Mouse (Mus musculus) T-helper 17 cell (primary cell): ENCODE measurements at regions not wholly inside any gene's neighbourhood (a gene's known extent, or its start where the extent isn't known, plus 50 kb on each side); places are given as distances from the start of the nearest gene placed in this dataset.

Experiments
- in situ Hi-C, 2 experiments: fragments of 300-600 bp; cut with MboI, MseI; formaldehyde crosslinking; loops; 1 replicate in 1 of 2; 2 replicates in 1 of 2; pipeline ENCODE4 v1.15.1; 2025; ENCODE audit warnings: high pct_unique_total_duplicates in 2 of 2

DNA sequence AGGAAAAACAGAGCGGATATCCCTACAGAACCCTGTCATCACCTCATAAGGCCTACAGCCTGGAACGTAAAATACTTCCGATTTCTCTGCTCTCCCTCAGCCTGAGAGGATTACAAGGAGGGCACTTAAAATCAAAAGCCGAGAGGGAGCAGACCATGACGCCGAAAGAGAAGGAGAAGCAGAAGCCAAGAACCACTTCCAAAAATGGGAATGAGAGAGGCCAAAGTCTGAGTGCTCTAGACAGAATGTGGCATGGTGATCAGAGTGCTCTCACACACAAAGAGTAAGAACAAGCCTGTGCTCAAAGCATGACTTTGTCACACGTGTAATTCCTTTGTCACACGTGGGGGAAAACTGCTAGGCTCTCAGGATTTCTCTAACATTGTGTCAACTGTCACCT, 125.9 kb downstream of the Hlx start:
- in situ Hi-C loops, result no loop called here

DNA sequence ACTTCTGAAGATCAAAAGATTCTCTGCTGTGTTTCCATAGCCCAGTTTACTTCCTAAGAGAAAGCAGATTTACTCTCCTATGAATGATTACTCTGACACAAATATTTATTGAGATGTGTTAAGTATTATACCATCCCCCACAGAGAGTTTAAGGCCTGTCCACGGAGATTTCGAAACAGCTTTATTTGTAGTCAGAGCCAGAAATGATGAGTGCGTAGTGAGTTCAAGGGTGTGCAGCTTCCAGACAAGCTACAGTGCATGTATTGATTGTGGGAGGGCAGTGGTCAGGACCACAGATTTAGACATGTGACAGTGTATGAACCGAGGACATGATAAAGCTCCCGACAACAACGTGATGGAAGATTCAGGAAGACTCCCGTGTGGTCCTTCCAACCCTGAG, 126.8 kb downstream of the Hlx start:
- in situ Hi-C loops, result no loop called here

DNA sequence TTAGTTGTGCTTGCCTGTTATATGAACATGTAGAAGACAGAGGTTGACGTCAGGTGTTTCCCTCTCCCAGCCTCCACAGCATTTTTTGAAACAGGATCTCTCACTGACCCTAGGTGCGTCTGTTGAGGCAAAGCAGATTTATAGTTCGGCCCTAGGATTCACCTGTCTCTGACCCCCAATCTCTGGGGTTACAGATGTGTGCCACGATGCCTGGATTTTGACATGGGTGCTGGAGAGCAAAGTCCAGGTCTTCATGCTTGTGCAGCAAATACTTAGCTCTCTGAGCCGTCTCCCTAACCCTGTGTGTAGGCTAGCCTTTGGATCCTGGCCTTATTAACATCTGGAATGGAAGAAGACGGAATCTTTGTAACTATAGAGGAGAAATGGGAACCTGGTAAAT, 129.3 kb downstream of the Hlx start:
- in situ Hi-C loops, result no loop called here

DNA sequence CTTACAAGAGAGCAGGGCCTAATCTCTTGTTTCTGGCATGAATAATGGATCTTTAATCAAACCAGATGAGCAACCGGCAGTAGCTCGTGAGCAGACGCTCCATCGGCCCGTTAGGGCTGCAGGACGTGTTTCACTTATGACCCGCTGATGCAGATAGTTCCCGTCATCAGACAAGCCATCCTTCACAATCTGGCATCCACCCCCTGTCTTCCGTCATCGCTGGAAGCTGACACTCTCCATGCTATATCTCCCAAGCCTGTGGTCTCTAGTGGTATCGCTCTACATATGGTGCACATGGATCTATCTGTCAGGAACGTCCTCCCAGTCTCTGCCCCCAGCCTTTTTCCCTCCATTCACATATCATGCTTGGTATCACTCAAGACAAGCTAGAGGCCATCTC, 137.0 kb downstream of the Hlx start:
- in situ Hi-C loops, result no loop called here

DNA sequence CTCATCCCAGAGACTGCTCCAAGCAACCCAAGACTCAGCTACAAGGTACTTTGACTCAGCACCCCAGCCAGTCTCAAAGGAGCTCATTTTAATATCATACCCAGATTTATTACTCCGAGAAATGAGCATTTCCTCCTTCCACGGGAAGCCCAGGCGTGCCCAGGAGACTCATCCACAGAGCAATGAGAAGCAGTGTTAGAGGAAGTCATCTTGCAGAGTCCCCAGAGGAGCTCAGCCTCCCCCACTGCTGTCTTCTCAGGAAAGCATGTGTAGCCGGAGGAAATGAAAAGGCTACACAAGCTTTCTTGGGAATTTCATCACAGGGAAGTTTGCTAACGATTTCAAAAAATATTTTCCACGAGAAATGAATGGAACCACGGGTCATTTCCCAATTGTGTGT, 141.8 kb downstream of the Hlx start:
- in situ Hi-C loops, result no loop called here

DNA sequence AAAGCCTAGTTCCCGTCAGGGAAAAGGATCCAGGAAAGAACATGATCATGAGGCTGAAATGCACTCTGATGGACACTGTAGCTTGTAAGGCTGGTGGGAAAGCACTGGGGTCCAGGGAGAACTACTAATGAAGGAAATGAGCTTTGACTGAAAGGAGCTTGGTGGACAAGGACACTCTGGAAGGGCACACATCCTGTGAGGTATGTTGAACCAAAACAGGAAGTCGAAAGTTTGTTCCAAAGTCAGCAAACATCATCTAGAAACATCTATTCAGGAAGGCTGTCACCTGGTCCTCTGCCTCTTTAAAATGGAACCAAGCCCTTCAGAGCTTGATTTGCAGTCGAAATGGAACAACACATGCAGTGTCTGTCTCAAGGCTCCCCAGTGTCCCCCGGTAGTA, 143.1 kb downstream of the Hlx start:
- in situ Hi-C loops, result no loop called here

DNA sequence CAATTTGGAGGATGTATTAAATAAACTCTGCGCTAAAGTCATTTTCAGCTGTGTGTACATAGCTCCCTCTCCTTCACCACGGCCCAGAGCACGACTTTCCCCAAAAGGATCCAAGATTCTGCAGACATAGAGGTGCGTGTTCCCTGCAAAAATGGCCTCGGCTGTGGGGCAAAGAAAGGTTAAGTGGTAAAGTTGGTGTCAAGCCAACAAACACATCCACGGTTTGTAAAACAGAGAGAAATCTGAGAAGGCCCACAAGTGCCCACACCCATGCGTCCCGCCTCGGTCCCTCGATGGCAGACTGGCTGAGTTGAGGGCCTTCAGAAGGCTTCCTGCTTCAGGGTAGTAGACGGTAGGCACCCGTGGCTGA, 147.9 kb downstream of the Hlx start:
- in situ Hi-C loops, result no loop called here

DNA sequence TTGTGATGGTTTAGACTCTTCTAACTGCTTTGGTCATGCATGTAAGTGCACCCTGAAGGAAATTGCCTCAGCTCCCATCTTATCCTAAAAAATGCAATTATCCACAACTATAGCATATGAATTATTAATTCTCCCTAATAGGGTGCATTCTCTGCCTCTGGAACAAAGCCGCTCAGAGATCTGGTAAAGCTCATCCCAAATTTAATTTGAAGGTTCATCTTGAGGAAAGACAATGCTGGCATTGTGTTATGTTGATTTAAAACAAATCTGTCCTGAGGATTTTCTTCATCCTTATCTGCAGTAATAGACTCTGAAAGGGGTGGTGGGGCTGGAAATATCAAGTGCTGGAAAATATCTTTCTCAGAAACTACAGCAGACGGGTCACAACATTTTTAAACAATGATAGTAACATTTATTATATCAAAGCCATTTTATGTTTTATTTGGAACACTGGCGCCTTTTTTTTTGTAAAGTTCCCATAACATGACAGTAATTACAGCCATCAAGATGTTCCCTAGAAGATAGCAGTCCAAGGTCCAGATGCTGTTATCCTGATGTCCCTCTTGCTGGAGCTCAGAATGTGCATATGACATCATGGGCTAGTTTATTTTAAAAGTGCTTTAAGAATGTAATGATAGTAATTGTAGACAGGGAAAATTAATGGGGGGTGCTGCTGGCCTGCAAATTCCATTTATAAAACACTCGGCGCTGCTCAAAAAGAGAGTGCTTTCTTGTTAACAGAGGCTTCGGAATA, 148.5 kb downstream of the Hlx start:
- in situ Hi-C loops, result no loop called here

DNA sequence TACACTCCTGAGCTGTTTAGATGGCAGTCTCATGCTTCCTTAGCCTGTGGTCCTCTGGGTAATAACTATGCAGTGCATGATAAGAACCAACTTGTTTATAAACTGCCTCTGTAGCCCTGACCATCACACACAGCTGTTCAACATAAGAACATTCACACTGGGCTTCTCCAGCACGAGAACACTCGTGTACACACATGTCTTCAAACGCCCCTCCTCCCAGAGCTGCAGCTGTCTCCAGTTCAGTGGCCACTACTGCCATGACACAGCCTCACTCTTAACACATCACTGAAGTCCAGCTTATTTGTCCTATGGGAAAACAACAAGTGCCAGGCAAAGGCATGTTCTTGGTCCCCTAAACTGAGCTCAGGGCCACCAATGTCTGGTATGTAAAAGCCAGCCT, 152.9 kb downstream of the Hlx start:
- in situ Hi-C loops, result loop anchor here in 1 of 2 experiments (5.0 kb wide), 1 partner anchor 47 kb away; no protein-coding TSS in a partner anchor

DNA sequence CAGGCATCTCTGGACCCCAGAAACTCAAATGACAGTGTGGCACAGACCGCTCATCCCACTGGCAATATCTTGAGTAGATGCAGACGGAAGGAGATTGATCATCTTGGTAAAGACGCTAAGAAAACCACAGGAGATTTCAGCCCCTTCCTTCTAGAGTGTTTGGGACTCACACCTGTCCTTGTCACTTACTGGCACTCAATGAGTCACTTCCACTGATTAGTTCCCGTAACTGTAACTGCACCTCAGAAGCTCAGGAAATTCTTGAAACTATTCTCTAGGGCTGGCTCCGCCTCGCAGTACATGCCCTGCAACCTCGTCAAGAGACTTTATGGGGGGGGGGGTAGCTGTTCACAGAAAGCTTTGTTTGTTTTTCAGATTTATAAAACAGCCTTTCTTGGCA, 155.9 kb downstream of the Hlx start:
- in situ Hi-C loops, result loop anchor here in 1 of 2 experiments (5.0 kb wide), 1 partner anchor 44 kb away; no protein-coding TSS in a partner anchor

DNA sequence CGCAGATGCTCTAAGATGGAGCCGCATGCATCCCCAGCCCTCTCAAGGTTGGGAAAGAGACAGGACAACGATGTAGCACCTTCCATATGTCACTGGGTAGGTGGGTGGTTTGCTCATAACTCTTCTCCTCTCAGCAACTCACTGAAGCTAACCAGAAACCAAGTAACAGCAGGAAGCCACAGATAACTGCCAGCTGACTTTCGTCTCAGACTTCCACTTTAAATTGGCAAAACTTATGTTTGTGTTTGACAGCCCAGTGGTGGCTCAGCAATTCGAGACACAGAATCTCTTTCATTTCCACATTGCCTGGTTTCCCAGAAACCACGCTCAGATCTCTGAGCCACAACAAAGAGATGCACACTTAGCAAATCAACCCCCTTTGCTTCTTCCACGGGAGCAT, 159.1 kb downstream of the Hlx start:
- in situ Hi-C loops, result no loop called here

DNA sequence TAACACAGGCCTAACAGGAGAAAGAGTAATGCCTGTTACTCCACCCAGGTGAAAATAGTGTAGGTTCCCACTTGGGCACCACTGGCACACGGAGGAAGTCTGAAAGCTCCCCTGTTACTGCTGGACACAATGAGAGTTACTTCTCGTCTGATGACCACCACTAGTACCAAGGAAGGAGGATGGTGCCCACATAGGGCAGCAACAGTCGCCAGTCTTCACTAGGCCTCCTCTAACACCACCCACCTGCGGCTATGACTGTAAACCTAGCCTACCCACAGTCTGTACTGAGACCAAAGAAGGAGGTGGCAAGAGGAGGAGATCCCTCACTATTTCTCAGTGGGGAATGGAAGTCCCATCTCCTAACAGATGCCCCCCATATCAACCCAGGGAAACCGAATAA, 161.7 kb downstream of the Hlx start:
- in situ Hi-C loops, result no loop called here

DNA sequence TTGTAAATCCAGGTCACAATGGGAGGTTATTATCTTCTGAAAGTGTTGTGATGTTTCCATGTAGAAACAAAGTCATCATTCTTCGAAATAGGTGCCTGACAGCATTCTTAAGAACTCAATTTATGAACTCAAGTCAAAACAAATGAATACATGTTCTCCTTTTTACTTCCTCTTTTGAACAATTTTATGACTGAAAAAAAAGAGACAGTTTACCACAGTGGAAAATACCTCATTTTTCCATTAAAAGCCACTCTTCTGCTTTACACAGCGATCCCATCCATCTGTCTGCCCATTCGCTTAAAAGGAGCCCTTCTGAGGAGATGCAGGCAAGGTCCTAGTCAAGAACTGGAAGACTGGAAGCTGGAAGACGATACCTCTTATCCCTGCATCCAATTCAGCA, 169.5 kb downstream of the Hlx start:
- in situ Hi-C loops, result no loop called here

DNA sequence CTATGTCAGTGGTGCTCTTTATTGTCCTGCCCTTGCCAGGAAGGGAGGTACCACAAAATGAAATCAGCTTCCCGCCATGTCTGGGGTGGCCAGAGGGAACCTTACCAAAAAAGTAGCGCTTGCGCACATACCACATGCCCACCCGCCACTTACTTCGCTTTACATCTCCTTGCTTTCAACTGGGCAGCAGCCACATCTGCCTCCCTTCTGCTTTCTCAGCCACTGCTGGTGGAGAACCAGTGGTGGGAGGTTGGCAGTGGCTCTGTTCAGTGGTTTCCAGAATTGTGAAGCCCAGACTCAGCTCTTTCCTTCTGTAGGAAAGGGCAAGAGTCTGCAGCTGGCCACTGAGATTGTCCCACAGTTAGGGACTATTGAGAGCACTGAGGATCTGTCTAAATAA, 170.2 kb downstream of the Hlx start:
- in situ Hi-C loops, result no loop called here

DNA sequence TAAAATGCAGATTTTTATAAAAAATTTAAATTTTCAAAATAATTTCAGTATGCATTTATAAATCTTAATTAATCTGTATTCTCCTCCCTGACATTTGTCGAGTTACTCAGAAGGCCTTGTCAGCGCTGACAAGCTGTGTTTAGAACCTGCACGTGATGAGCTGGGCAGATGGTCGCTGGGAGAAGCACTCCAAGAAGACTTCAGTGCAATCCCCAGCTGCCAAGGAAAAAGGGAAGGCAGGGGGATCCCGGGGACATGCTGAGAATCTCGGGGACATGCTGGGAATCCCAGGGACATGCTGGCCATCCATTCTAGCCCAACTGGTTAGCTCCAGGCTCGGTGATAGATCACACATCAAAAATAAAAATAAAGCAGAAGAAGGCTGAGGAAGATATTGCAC, 172.9 kb downstream of the Hlx start:
- in situ Hi-C loops, result no loop called here

DNA sequence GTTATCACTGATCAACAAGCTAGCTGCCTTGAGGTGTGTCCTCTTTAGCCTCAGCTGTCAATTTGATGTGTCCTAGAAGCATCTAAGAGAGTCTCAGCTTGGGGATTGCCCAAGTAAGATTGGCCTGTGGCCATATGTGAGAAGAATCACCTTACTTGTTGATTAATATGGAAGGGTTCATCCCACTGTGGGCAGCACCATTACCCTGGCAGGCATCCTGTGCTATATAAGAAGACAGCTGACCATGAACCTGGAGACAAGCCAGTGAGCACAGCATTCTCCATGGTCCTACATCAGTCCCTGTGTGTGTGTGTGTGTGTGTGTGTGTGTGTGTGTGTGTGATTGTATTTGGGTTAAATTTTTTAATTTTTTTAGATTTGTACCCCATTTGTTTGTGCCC, 178.6 kb downstream of the Hlx start:
- in situ Hi-C loops, result no loop called here

DNA sequence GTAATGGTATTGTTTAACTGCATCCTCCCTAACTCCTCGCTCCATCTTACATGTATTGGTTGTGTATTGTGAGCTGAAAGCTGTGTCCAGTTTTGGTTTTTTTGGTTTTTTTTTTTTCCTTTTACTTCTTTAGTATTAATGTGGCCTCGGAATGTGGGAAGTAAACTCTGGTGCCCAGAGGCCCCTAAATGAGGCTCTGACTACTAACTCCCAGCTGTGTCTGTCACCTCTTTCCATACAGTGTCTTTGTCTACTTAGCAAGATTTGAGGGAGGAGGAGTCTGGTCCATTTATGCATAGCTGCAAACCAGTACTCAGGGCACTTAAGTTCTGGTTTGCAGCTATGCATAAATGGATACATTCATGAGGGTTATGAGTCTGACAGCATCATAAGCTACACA, 181.9 kb downstream of the Hlx start:
- in situ Hi-C loops, result no loop called here

DNA sequence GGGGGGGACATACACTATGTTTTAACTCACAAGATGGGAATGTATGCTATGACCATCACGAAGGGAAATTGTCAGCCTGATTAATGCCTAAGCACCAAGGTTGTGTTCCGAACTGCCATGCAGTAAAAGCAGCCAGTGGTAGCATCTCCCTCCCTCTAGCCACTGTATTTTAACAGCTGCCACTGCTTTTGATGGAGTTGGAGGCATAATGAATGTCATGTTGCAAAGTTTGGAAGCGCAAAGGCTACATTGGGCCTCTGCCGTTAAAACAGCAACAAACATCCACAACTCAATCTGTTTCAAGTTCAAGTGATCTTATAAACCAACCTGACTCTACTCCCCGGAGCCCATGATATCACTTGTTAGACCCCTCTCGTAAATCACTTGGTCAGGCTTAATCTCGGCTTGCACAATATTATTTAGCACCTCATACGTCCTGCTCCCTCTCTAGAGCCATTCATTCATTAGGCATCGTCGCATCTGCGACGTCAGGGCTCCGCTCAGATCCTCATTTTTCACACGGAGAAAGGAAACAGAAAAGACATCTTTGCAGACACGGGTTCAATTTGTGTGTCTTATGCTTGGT, 184.7 kb downstream of the Hlx start:
- in situ Hi-C loops, result no loop called here

DNA sequence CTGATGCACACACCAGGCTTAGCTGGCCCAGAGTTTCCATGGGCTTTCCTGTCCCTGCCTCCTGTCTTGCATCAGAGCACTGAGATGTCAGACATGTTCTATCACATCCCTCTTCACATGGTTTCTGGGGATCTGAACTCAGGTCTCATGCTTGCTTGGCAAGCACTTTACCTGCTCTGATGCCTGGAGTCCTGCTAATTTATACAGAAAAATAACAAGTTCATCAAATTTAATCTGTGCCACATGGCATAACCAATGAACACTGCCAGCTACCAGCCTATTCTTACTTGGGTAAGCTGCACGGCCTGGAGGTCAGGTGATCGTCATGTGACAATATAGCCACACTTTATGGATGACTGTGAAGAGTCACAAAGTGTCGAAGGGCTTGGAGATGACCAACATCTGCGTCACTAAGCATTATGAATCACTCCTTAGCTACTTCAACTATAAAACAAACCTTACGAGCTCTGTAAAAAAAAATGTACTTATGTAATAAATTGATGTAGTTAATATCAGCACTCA, 186.2 kb downstream of the Hlx start:
- in situ Hi-C loops, result no loop called here

DNA sequence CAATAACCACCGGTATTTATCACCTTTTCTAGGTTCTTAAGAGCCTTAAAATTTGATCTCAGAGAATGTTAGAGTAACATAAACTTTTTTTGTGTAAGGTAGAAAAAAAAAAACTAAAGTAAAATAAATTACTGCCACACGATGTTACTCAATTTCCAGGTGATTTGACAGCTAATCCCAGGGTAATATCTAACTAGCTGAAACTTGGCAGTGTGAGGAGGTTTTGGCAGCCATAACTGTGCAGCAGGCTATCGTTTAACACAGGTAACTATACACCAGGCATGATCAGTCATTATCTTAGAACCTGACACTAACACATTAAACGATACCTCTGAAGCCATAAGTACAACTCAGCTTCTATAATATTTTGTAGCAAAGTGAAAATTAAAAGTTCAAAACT, 187.3 kb downstream of the Hlx start:
- in situ Hi-C loops, result no loop called here

DNA sequence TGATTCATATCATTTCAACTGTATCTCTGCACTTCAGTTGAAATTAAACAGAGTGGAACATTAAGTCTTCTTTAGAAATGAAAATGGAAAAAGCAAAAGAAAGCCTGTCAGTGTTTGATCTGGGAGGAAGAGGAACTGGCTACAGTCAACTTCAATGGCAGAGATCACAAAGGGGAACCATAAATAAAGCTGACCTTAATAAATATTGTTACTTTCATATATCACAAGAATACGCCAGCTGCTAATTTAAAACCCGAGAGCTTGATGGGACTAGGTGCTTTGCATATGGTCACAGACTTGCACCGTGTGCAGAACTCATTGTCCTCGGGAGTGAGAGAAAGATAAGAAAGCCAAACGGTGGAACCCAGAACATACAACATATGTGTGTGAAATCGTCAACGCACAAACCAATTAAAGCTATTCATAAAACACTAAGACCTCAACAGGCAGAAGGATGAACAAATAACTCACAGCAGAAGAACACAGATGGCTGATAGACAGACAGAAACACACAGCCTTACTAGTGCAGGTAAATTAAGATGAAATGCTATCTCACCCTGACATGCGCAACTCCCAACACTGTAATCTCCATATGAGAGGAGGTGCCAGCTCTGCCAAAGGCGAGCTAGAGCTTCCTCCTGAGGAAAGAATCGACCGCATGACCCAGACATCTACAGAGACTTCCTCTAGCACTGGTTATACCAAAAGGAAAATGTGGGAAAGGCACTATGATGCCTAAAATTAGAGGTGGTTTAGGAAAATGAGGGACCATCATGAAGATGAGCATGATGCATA, 189.9 kb downstream of the Hlx start:
- in situ Hi-C loops, result no loop called here

DNA sequence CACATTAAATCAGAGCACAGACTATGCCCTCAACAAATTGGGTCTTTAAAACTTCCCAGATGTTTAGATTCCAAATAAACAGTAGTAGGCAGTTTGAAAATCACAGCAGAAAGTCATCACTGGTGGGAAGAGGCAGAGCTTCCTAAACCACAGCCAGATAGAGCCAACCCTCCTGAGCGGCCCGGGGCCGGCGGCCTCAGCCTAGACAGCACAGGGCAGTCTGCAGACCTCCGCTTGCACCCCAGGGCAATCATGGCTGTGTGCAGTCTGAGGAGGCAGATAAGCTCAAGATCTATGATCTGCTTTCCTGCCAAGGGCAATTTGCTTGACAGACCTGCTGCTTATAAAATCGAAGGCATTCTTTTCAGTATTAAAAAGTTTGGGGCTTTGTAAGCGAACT, 192.6 kb downstream of the Hlx start:
- in situ Hi-C loops, result loop anchor here in 1 of 2 experiments (10.0 kb wide), 1 partner anchor 475 kb away; no protein-coding TSS in a partner anchor
